Mouse (Mus musculus) bone marrow macrophage, adult 2 months (primary cell): ENCODE results near the gene Gm20388. TPM values are rescaled to one million over a fixed set of nuclear protein-coding genes. Genes with fewer than 3 reads are reported as not detected.
A peak's percentile ranks its signal among the peaks of the same experiment; 100 is the strongest.
"Not testable (repeated sequence)": the region's sequence is repeated elsewhere in the genome, so short reads cannot be mapped to it uniquely, and the experiment has no call there.

Experiments used
- H3K27ac ChIP-seq: 2 replicates; pipeline ENCODE4 v1.5.1; 2012; ENCODE audit warnings: low read depth, low read length; ENCODE audit not compliant: insufficient read depth
- H3K4me1 ChIP-seq: 2 replicates; pipeline ENCODE4 v1.6.1; 2012; ENCODE audit warnings: low read length; ENCODE audit not compliant: control insufficient read depth, insufficient read depth
- H3K4me3 ChIP-seq: 2 replicates; pipeline ENCODE4 v1.5.1; 2012; ENCODE audit warnings: mild to moderate bottlenecking, low read length, moderate library complexity; ENCODE audit not compliant: insufficient read depth
- CTCF ChIP-seq: IDR thresholded peaks from 2 replicates; pipeline ENCODE4 v1.5.1; 2012; ENCODE audit warnings: low read depth, mild to moderate bottlenecking, low read length, moderate library complexity
- POLR2A ChIP-seq: IDR thresholded peaks from 2 replicates; pipeline ENCODE4 v1.6.1; 2012; ENCODE audit warnings: mild to moderate bottlenecking, low read depth, low read length, borderline replicate concordance
- polyA plus RNA-seq: library from polyadenylated mRNA; stranded (reverse); fragments of >200 nt; gene quantifications from 2 replicates; pipeline ENCODE4 v1.2.4, GENCODE M21; 2012; ENCODE audit not compliant: missing spikeins, insufficient read depth, insufficient read length

Gm20388 gene
- polyA plus RNA-seq, 1 experiment, result 32.7 TPM

DNA sequence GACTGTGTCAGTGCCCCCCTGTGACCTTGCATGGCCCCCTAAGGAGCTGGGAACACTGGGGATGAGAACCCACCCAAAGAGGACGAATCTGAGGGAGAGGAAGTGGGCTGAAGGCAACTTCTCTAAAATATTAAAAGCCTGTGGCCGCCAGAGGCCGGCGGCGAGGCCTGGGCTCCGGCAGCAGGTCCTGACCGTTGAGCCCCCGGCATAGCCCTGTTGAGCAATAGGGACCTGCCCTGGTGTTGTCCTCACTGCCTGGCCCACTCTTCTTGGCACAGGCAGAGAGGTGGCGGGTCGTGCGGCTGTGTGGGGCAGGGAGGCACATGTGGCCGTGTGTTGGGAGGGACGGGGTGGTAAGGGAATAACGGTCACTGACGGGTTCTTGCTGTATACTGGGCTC, 882.1 kb downstream of the Gm20388 start:
- Histone ChIP-seq H3K4me3 (no peak overlapping the region), H3K27ac (peak overlapping the region; percentile 30), H3K4me1 (peaks cover 16% of the 10 kb centered on the region)
- TF ChIP-seq POLR2A (no peak), CTCF (no peak)

- no peak for TF ChIP-seq POLR2A
- peak; percentile 94 for TF ChIP-seq CTCF
Observed at GRCm38 (mm10) chr8:120795944-120796635, 885.4 kb downstream of the Gm20388 start.

DNA sequence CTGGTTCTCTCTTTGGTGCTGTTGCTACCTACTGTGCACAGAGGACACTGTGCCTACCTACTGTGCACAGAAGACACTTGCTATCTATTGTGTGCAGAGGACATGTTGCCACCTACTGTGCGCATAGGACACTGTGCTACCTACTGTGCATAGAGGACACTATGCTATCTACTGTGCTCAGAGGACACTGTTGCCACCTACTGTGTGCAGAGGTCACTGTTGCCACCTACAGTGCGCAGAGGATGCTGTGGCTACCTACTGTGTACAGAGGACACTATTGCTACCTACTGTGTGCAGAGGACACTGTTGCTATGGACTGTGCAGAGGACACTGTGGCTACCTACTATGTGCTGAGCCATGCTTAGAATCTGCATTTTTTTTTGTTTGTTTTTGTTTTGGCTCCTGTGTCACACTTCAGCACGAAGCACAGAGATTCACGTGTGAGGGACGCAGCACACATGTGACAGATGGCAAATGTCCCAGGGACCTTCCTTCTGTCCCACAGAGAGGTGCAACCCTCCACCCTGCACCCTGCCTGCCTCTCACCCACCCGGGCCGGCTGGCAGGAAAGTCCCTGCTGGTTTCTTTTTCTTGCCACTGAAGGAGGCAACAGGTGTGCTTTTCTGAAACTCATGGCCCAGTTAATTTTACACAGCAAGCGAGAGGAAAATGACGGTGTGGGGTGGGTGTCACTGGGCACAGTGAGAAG, 886.5 kb downstream of the Gm20388 start:
- Histone ChIP-seq H3K27ac (no peak overlapping the region), H3K4me1 (peaks cover 14% of the 10 kb centered on the region), H3K4me3 (no peak overlapping the region)
- TF ChIP-seq CTCF (no peak), POLR2A (no peak)

More at GRCm38 (mm10) chr8:120795944-120796635, 885.4 kb downstream of the Gm20388 start:
- peaks cover 16% of the 10 kb centered on the region for H3K4me1 ChIP-seq
- H3K27ac ChIP-seq, result no peak overlapping the region
- H3K4me3 ChIP-seq, result no peak overlapping the region

DNA sequence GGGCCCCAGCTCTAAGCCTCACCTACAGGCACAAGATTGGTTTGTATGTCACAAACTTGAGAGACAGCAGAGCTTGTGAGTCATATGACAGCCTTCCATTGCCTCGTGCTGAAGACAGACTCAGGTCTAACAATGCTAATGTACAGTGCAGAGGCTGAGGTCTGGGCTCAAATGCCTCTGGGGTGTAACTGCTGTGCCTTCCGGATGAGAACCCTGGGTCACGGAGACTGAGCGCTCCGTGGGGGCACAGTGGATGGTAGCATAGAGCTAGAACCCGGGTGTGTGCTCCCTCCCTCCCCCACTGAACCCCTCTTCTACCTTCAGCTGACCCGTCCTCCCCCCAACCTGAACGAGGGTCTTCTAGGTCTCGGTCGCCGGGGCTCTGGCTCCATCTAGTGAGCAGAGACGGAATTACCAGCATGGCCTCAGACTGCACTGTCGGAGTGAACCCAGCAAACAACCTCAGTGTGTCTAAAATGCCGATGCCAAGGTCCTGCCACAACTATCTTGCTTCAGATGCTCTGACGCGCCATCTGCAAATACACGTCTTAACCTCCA, 889.7 kb downstream of the Gm20388 start:
- Histone ChIP-seq H3K27ac (no peak overlapping the region), H3K4me1 (no peaks in the 10 kb centered on the region), H3K4me3 (no peak overlapping the region)
- TF ChIP-seq POLR2A, result 0 out of 2 replicates have a peak, but pooled peaks have one; percentile 26
- TF ChIP-seq CTCF, result peak; percentile 99

DNA sequence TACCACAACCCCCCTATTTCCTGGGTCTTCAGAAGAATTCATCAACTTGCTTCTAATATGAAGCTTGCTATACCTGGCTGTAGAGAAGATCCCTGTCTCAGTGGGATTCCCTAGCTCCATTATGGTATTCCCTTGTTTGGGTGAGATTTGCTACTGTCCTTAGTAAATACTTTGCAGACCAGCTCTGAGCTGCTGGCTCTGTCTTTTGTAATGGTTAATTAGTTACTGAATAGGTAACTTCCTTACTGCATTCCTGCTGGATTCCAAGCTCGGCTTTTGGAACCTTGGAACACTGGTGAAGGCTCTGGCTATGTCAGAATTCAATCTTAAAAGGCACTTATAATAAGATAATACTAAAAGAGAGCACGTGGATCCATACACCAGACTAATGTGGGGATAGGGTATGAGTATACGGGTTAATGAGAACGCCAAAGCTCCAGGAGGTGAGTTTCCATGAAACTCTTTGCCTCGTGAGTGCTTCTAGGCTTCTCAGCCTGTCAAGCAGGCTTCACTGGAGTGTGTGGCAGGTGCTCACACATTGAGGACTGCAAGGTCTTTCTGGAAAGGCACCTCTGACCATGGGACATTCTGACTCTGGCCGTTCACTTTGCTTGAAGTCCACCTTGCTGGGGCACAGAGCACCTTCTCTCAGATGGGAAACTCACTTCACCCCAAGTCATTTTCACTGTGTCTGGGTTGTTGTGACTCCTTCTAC, 893.2 kb downstream of the Gm20388 start:
- not testable (repeated sequence) for H3K4me1 ChIP-seq, H3K4me3 ChIP-seq, H3K27ac ChIP-seq

DNA sequence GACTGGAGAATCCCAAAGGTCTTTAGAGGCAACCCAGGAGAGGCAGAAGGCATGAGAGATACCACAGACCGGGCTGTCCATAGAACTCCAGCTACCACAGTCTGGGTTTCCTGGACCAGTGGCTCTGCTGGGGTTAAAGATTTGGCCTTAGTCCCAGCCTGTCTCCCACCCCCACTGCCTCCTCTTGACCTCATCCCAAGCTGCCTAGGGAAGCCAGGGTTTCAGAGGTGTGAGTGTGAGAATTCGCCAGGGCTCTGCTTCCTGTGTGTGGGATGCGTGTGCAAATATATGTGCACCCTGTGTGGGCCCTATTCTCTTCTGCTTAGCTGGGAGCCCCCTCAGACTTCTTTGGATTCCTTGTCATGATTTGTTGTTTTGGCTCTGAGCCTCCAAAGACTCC, 894.1 kb downstream of the Gm20388 start:
- Histone ChIP-seq H3K4me3 (no peak overlapping the region), H3K27ac (no peak overlapping the region), H3K4me1 (peaks cover 7% of the 10 kb centered on the region; the same call in 1 of the 2 replicates)
- TF ChIP-seq CTCF (no peak), POLR2A (no peak)

DNA sequence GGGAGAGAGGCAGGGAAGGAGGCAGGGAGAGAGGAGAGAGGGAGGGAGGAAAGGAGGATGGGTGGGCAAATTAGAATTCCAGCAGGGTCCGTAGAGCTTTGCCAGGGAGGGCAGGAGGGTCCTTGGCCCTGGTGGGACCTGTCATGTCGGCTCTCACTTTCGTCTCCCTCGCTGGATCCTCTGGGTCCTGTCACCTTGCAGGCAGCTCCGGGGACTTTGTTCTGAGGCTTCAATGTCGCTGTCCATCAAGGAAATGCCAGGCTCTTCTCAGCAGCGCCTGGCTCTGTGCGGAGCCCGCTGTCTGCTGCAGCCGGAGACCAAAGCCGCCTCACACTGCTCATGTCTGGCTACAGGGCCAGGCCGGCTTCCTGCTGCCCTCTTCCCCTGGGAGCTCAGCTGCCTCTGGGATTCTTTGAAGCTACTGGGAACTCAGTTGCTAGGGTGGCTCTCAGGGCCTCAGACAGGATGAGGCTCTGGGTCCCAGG, 896.2 kb downstream of the Gm20388 start:
- TF ChIP-seq CTCF (no peak), POLR2A (no peak)
- H3K27ac ChIP-seq, result no peak overlapping the region
- H3K4me1 ChIP-seq, result peaks cover 7% of the 10 kb centered on the region; the same call in 1 of the 2 replicates
- H3K4me3 ChIP-seq, result no peak overlapping the region

- Histone ChIP-seq H3K4me3 (no peak overlapping the region), H3K4me1 (peaks cover 7% of the 10 kb centered on the region; the same call in 1 of the 2 replicates), H3K27ac (no peak overlapping the region)
- no peak for TF ChIP-seq POLR2A
- TF ChIP-seq CTCF, result peak; percentile 22; the same call in 1 of the 2 replicates
Observed at GRCm38 (mm10) chr8:120807719-120808118, 897.1 kb downstream of the Gm20388 start.

DNA sequence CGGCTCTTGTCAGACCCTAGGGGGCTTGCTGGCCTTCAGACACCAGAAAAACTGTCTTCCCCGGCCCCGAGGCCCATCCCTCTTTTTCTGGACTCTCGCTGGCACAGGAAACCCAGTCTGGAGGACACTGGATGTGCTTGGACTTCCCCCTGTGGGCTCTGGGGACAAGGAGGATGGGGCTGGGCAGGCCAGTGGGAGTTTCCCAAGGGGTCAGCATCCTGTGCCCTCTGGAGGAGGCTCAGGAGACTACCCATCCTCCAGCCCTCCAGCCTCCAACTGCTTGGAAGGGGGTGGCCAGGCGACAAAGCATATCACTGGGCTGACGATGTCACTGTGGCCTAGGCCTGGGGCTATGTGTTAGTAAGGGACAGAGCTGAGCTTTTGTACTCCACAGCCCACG, 898.4 kb downstream of the Gm20388 start:
- TF ChIP-seq CTCF (no peak), POLR2A (no peak)
- H3K27ac ChIP-seq, result no peak overlapping the region
- H3K4me3 ChIP-seq, result no peak overlapping the region
- peaks cover 7% of the 10 kb centered on the region; the same call in 1 of the 2 replicates for H3K4me1 ChIP-seq
